Mouse (Mus musculus): ENCODE measurements around the gene Zdhhc22. TPM values are rescaled to one million over a fixed set of nuclear protein-coding genes. Genes with fewer than 3 reads are reported as not detected.

Zdhhc22 gene
- 4.3 and 5.5 TPM in 2 replicates for polyA plus RNA-seq (2014; fragmentation: Nextera tagmentation; extraction: Ambion mirVana)

GRCm38 (mm10) chr12:86989890-86990754 lies at the start of gene Zdhhc22:
TSS of gene Zdhhc22 (minus strand) at chr12:86990430.
- Histone ChIP-seq H3K27ac (ENCODE audit: low read depth, low read length) (no peak within 1 kb of the TSS), H3K27me3 (replicated peaks; ENCODE audit: control insufficient read depth, insufficient read depth, low read length) (peaks cover 23% of the 10 kb centered on the region), H3K4me3 (ENCODE audit: low read depth, low read length) (peak within 1 kb of the TSS; percentile 53), H3K9me3 (replicated peaks; ENCODE audit: control insufficient read depth, low read length) (no peaks in the 10 kb centered on the region), H3K36me3 (ENCODE audit: control insufficient read depth, insufficient read depth, low read length) (no peaks in the 10 kb centered on the region), H3K9ac (ENCODE audit: low read length) (peak within 1 kb of the TSS; percentile 67), H3K4me2 (ENCODE audit: low read length) (peak within 1 kb of the TSS; percentile 92), H3K4me1 (ENCODE audit: control insufficient read depth, insufficient read depth, low read length) (peaks cover 13% of the 10 kb centered on the region)
- ATAC-seq: peak; percentile 84
- peak; percentile 66 for DNase-seq (ENCODE audit: low spot score)
- WGBS: under 1% methylated on average over 56 of the region's 68 CpGs

GRCm38 (mm10) chr12:87036631-87037030 lies 46.4 kb upstream of the Zdhhc22 start:
- H3K4me1 ChIP-seq (ENCODE audit: control insufficient read depth, insufficient read depth, low read length): no peaks in the 10 kb centered on the region
- H3K4me3 ChIP-seq (ENCODE audit: low read depth, low read length): no peak overlapping the region
- no peak overlapping the region for H3K27ac ChIP-seq (ENCODE audit: low read depth, low read length)
- H3K4me2 ChIP-seq (ENCODE audit: low read length): no peak overlapping the region
- no peaks in the 10 kb centered on the region for H3K27me3 ChIP-seq (replicated peaks; ENCODE audit: control insufficient read depth, insufficient read depth, low read length)
- H3K9ac ChIP-seq (ENCODE audit: low read length): no peak overlapping the region
- ATAC-seq (no peak), DNase-seq (ENCODE audit: low spot score) (no peak)
- WGBS: 94% methylated on average over 7 of the region's 7 CpGs
- H3K9me3 ChIP-seq (replicated peaks; ENCODE audit: control insufficient read depth, low read length): no peaks in the 10 kb centered on the region
- H3K36me3 ChIP-seq (ENCODE audit: control insufficient read depth, insufficient read depth, low read length): no peaks in the 10 kb centered on the region

- no peaks in the 10 kb centered on the region for H3K27me3 ChIP-seq (replicated peaks; ENCODE audit: control insufficient read depth, insufficient read depth, low read length)
- H3K4me2 ChIP-seq (ENCODE audit: low read length): no peak overlapping the region
- H3K27ac ChIP-seq (ENCODE audit: low read depth, low read length): no peak overlapping the region
- no peak overlapping the region for H3K4me3 ChIP-seq (ENCODE audit: low read depth, low read length)
- no peak overlapping the region for H3K9ac ChIP-seq (ENCODE audit: low read length)
- H3K9me3 ChIP-seq (replicated peaks; ENCODE audit: control insufficient read depth, low read length): no peaks in the 10 kb centered on the region
- WGBS: 73% methylated on average over 5 of the region's 5 CpGs
- ATAC-seq: no peak
- no peak for DNase-seq (ENCODE audit: low spot score)
- H3K36me3 ChIP-seq (ENCODE audit: control insufficient read depth, insufficient read depth, low read length): no peaks in the 10 kb centered on the region
- no peaks in the 10 kb centered on the region; the same call in 1 of the 2 replicates for H3K4me1 ChIP-seq (ENCODE audit: control insufficient read depth, insufficient read depth, low read length)
Observed at GRCm38 (mm10) chr12:87031163-87031763, 41.0 kb upstream of the Zdhhc22 start.

GRCm38 (mm10) chr12:87029251-87029976 lies 39.2 kb upstream of the Zdhhc22 start:
- Histone ChIP-seq H3K4me1 (ENCODE audit: control insufficient read depth, insufficient read depth, low read length) (no peaks in the 10 kb centered on the region; the same call in 1 of the 2 replicates), H3K36me3 (ENCODE audit: control insufficient read depth, insufficient read depth, low read length) (no peaks in the 10 kb centered on the region), H3K4me3 (ENCODE audit: low read depth, low read length) (no peak overlapping the region), H3K27ac (ENCODE audit: low read depth, low read length) (no peak overlapping the region), H3K9me3 (replicated peaks; ENCODE audit: control insufficient read depth, low read length) (no peaks in the 10 kb centered on the region), H3K27me3 (replicated peaks; ENCODE audit: control insufficient read depth, insufficient read depth, low read length) (no peaks in the 10 kb centered on the region), H3K9ac (ENCODE audit: low read length) (no peak overlapping the region), H3K4me2 (ENCODE audit: low read length) (no peak overlapping the region)
- no peak for ATAC-seq
- 70% methylated on average over 5 of the region's 5 CpGs for WGBS
- no peak for DNase-seq (ENCODE audit: low spot score)

GRCm38 (mm10) chr12:87028068-87028467 lies 37.8 kb upstream of the Zdhhc22 start:
- Histone ChIP-seq H3K9ac (ENCODE audit: low read length) (no peak overlapping the region), H3K27me3 (replicated peaks; ENCODE audit: control insufficient read depth, insufficient read depth, low read length) (no peaks in the 10 kb centered on the region), H3K4me3 (ENCODE audit: low read depth, low read length) (no peak overlapping the region), H3K4me2 (ENCODE audit: low read length) (no peak overlapping the region), H3K27ac (ENCODE audit: low read depth, low read length) (no peak overlapping the region), H3K4me1 (ENCODE audit: control insufficient read depth, insufficient read depth, low read length) (no peaks in the 10 kb centered on the region; the same call in 1 of the 2 replicates), H3K36me3 (ENCODE audit: control insufficient read depth, insufficient read depth, low read length) (no peaks in the 10 kb centered on the region), H3K9me3 (replicated peaks; ENCODE audit: control insufficient read depth, low read length) (no peaks in the 10 kb centered on the region)
- WGBS: 80% methylated on average over 2 of the region's 2 CpGs
- no peak for ATAC-seq
- DNase-seq (ENCODE audit: low spot score): no peak

- DNase-seq (ENCODE audit: low spot score): no peak
Observed at GRCm38 (mm10) chr12:87027391-87027790, 37.2 kb upstream of the Zdhhc22 start.

GRCm38 (mm10) chr12:87026871-87027240 lies 36.6 kb upstream of the Zdhhc22 start:
- Histone ChIP-seq H3K27me3 (replicated peaks; ENCODE audit: control insufficient read depth, insufficient read depth, low read length) (no peaks in the 10 kb centered on the region), H3K9me3 (replicated peaks; ENCODE audit: control insufficient read depth, low read length) (no peaks in the 10 kb centered on the region), H3K4me1 (ENCODE audit: control insufficient read depth, insufficient read depth, low read length) (no peaks in the 10 kb centered on the region; the same call in 1 of the 2 replicates), H3K4me2 (ENCODE audit: low read length) (peak overlapping the region; percentile 57), H3K9ac (ENCODE audit: low read length) (peak overlapping the region; percentile 63), H3K27ac (ENCODE audit: low read depth, low read length) (peak overlapping the region; percentile 27; the same call in 1 of the 2 replicates), H3K4me3 (ENCODE audit: low read depth, low read length) (peak overlapping the region; percentile 37), H3K36me3 (ENCODE audit: control insufficient read depth, insufficient read depth, low read length) (no peaks in the 10 kb centered on the region)
- ATAC-seq (no peak), DNase-seq (ENCODE audit: low spot score) (no peak)
- WGBS: 17% methylated on average over 8 of the region's 8 CpGs

More at GRCm38 (mm10) chr12:87027391-87027790, 37.2 kb upstream of the Zdhhc22 start:
- H3K4me1 ChIP-seq (ENCODE audit: control insufficient read depth, insufficient read depth, low read length): no peaks in the 10 kb centered on the region; the same call in 1 of the 2 replicates
- H3K9me3 ChIP-seq (replicated peaks; ENCODE audit: control insufficient read depth, low read length): no peaks in the 10 kb centered on the region
- no peaks in the 10 kb centered on the region for H3K36me3 ChIP-seq (ENCODE audit: control insufficient read depth, insufficient read depth, low read length)
- peak overlapping the region; percentile 57 for H3K4me2 ChIP-seq (ENCODE audit: low read length)
- no peak overlapping the region for H3K27ac ChIP-seq (ENCODE audit: low read depth, low read length)
- WGBS: 54% methylated on average over 5 of the region's 5 CpGs
- no peak overlapping the region for H3K9ac ChIP-seq (ENCODE audit: low read length)
- no peaks in the 10 kb centered on the region for H3K27me3 ChIP-seq (replicated peaks; ENCODE audit: control insufficient read depth, insufficient read depth, low read length)
- H3K4me3 ChIP-seq (ENCODE audit: low read depth, low read length): peak overlapping the region; percentile 37; the same call in 1 of the 2 replicates
- ATAC-seq: no peak

GRCm38 (mm10) chr12:87026109-87026870 lies 36.1 kb upstream of the Zdhhc22 start:
- 2% methylated on average over 30 of the region's 30 CpGs for WGBS
- H3K36me3 ChIP-seq (ENCODE audit: control insufficient read depth, insufficient read depth, low read length): no peaks in the 10 kb centered on the region
- peak overlapping the region; percentile 37 for H3K4me3 ChIP-seq (ENCODE audit: low read depth, low read length)
- H3K4me1 ChIP-seq (ENCODE audit: control insufficient read depth, insufficient read depth, low read length): no peaks in the 10 kb centered on the region; the same call in 1 of the 2 replicates
- peak overlapping the region; percentile 63 for H3K9ac ChIP-seq (ENCODE audit: low read length)
- no peaks in the 10 kb centered on the region for H3K27me3 ChIP-seq (replicated peaks; ENCODE audit: control insufficient read depth, insufficient read depth, low read length)
- peak overlapping the region; percentile 27; the same call in 1 of the 2 replicates for H3K27ac ChIP-seq (ENCODE audit: low read depth, low read length)
- no peaks in the 10 kb centered on the region for H3K9me3 ChIP-seq (replicated peaks; ENCODE audit: control insufficient read depth, low read length)
- peak overlapping the region; percentile 57 for H3K4me2 ChIP-seq (ENCODE audit: low read length)
- peak; percentile 63 for ATAC-seq
- peak; percentile 45 for DNase-seq (ENCODE audit: low spot score)
